Mouse (Mus musculus): ENCODE data around the gene Ankrd10.

- TF ChIP-seq RCOR1 (IDR thresholded peaks at IDR 0.05; ENCODE audit: low read depth, low read length) (no peak), KAT2A (conservative IDR thresholded peaks at IDR 0.05; ENCODE audit: low read depth, low read length) (no peak), CTCF (IDR thresholded peaks at IDR 0.05 in 2 of 3, conservative IDR thresholded peaks at IDR 0.05 in 1 of 3; ENCODE audit: control insufficient read depth in 1 of 3, insufficient read depth in 1 of 3, low read depth in 2 of 3, low read length in 3 of 3, poor library complexity in 1 of 3, severe bottlenecking in 1 of 3) (no peak), POLR2A (IDR thresholded peaks at IDR 0.05; ENCODE audit: control insufficient read depth in 1 of 2, insufficient read depth in 1 of 2, low read depth in 1 of 2, low read length in 2 of 2, poor library complexity in 1 of 2) (no peak), TCF12 (IDR thresholded peaks at IDR 0.05; ENCODE audit: low read depth, low read length) (no peak), ZC3H11A (IDR thresholded peaks at IDR 0.05; ENCODE audit: low read depth, low read length) (no peak)
These were observed 49.2 kb downstream of the Ankrd10 start for GRCm38 (mm10) chr8:11586374-11586745.
